Mouse (Mus musculus) megakaryocyte, adult 5-6 weeks (primary cell): Measurements from ENCODE around the gene Tbc1d4. TPM values are rescaled to one million over a fixed set of nuclear protein-coding genes. Genes with fewer than 3 reads are reported as not detected.

Source experiments
- ATAC-seq: 2 replicates; pipeline ENCODE4 v1.8.0; 2016; ENCODE audit warnings: mild to moderate bottlenecking, inconsistent platforms; ENCODE audit not compliant: poor library complexity, severe bottlenecking
- total RNA-seq, 2 experiments: library from RNA; stranded (forward) in 1 of 2; stranded (reverse) in 1 of 2; fragments of 153-499, 151-499 nt in 1 of 2; fragments of 221-1000, 200-1000 nt in 1 of 2; gene quantifications; 2 replicates each; pipeline versions ENCODE4 v1.2.3 to v1.2.4; 2015 to 2017

Tbc1d4 gene
- total RNA-seq, 2 experiments from 2014 or later = 7.4 to 11.5 TPM

GRCm38 (mm10) chr14:101503168-101503961 is 105.6 kb downstream of the Tbc1d4 start:
- ATAC-seq = no peak

- ATAC-seq = no peak
These were observed 107.1 kb downstream of the Tbc1d4 start for GRCm38 (mm10) chr14:101501868-101502267.

GRCm38 (mm10) chr14:101501452-101501851 is 107.5 kb downstream of the Tbc1d4 start:
- no peak for ATAC-seq

GRCm38 (mm10) chr14:101500826-101501225 is 108.2 kb downstream of the Tbc1d4 start:
- ATAC-seq = no peak

GRCm38 (mm10) chr14:101499838-101500237 is 109.2 kb downstream of the Tbc1d4 start:
- ATAC-seq = no peak

- ATAC-seq = no peak
These were observed 120.7 kb downstream of the Tbc1d4 start for GRCm38 (mm10) chr14:101488264-101488810.

- ATAC-seq = no peak
These were observed 122.4 kb downstream of the Tbc1d4 start for GRCm38 (mm10) chr14:101486550-101486949.

- no peak for ATAC-seq
These were observed 125.8 kb downstream of the Tbc1d4 start for GRCm38 (mm10) chr14:101483230-101483629.

GRCm38 (mm10) chr14:101482270-101482669 is 126.7 kb downstream of the Tbc1d4 start:
- no peak for ATAC-seq

GRCm38 (mm10) chr14:101481165-101481564 is 127.8 kb downstream of the Tbc1d4 start:
- peak; percentile 79 for ATAC-seq

- ATAC-seq = no peak
These were observed 128.4 kb downstream of the Tbc1d4 start for GRCm38 (mm10) chr14:101480541-101480940.

GRCm38 (mm10) chr14:101477827-101478220 is 131.2 kb downstream of the Tbc1d4 start:
- 0 out of 2 replicates have a peak, but pooled peaks have one; percentile 14 for ATAC-seq

GRCm38 (mm10) chr14:101477081-101477826 is 131.7 kb downstream of the Tbc1d4 start:
- peak; percentile 44 for ATAC-seq

- no peak for ATAC-seq
These were observed 139.4 kb downstream of the Tbc1d4 start for GRCm38 (mm10) chr14:101469475-101470093.

- ATAC-seq = peak; percentile 60; the same call in 1 of the 2 replicates
These were observed 140.8 kb downstream of the Tbc1d4 start for GRCm38 (mm10) chr14:101468143-101468542.

- no peak for ATAC-seq
These were observed 141.5 kb downstream of the Tbc1d4 start for GRCm38 (mm10) chr14:101467532-101467931.

- ATAC-seq = no peak
These were observed 142.5 kb downstream of the Tbc1d4 start for GRCm38 (mm10) chr14:101466521-101466920.

GRCm38 (mm10) chr14:101465893-101466292 is 143.1 kb downstream of the Tbc1d4 start:
- no peak for ATAC-seq

- ATAC-seq = peak; percentile 74
These were observed 148.2 kb downstream of the Tbc1d4 start for GRCm38 (mm10) chr14:101460768-101461167.

GRCm38 (mm10) chr14:101452915-101453314 is 156.1 kb downstream of the Tbc1d4 start:
- ATAC-seq = peak; percentile 67

- peak; percentile 30; the same call in 1 of the 2 replicates for ATAC-seq
These were observed 161.1 kb downstream of the Tbc1d4 start for GRCm38 (mm10) chr14:101447857-101448256.
